Mouse (Mus musculus) limb, embryonic 15.5 days (tissue): Measurements from ENCODE around the gene Pitpna. TPM values are rescaled to one million over a fixed set of nuclear protein-coding genes. Genes with fewer than 3 reads are reported as not detected.

Experiments used
- ATAC-seq: fragments of 200-750 bp; cut with Nextera tagmentation; 2 replicates; pipeline ENCODE4 v1.8.0; 2017; ENCODE audit warnings: low read depth, moderate TSS enrichment; ENCODE audit not compliant: insufficient number of reproducible peaks, low FRiP score, low TSS enrichment
- H3K27ac ChIP-seq: fragments of 300-500 bp; sonication (generic); 2 replicates; pipeline ENCODE4 v1.5.1; 2015; ENCODE audit warnings: moderate library complexity, mild to moderate bottlenecking, inconsistent platforms
- H3K27me3 ChIP-seq: fragments of 300-500 bp; sonication (generic); 2 replicates; pipeline ENCODE4 v1.6.1; 2015; ENCODE audit warnings: inconsistent platforms
- H3K36me3 ChIP-seq: fragments of 300-500 bp; sonication (generic); 2 replicates; pipeline ENCODE4 v1.6.1; 2015; ENCODE audit warnings: inconsistent platforms
- H3K4me1 ChIP-seq: fragments of 300-500 bp; sonication (generic); 2 replicates; pipeline ENCODE4 v1.6.1; 2015; ENCODE audit warnings: inconsistent platforms
- H3K4me2 ChIP-seq: fragments of 300-500 bp; sonication (generic); 2 replicates; pipeline ENCODE4 v1.6.1; 2015; ENCODE audit warnings: mild to moderate bottlenecking, inconsistent platforms
- H3K4me3 ChIP-seq: fragments of 300-500 bp; sonication (generic); 2 replicates; pipeline ENCODE4 v1.5.1; 2015; ENCODE audit warnings: mild to moderate bottlenecking, inconsistent platforms
- H3K9ac ChIP-seq: fragments of 300-500 bp; sonication (generic); 2 replicates; pipeline ENCODE4 v1.6.1; 2015; ENCODE audit warnings: inconsistent platforms
- H3K9me3 ChIP-seq: fragments of 300-500 bp; sonication (generic); 2 replicates; pipeline ENCODE4 v1.6.1; 2016; ENCODE audit warnings: inconsistent platforms
- WGBS: fragments of 180-500 bp; shearing (Covaris S2); methylation state at CpG from one replicate; pipeline ENCODE4 v1.1.7; 2015; 5-methylcytosine and 5-hydroxymethylcytosine counted together
- microRNA-seq: library from miRNA; unstranded; fragments of <30 nt; microRNA quantifications from one replicate; pipeline ENCODE4, GENCODE M21; 2016
- polyA plus RNA-seq: library from polyadenylated mRNA; unstranded; fragments of >200 nt; fragmentation: Nextera tagmentation; extraction: Ambion mirVana; gene quantifications from 2 replicates; pipeline ENCODE4 v1.2.1, GENCODE M21; 2015

Pitpna gene
- polyA plus RNA-seq, 1 experiment from 2014 or later: 65.4 TPM

- H3K36me3 ChIP-seq: peaks cover 74% of the 10 kb centered on the region
- ATAC-seq: no peak
- no peaks in the 10 kb centered on the region for H3K27me3 ChIP-seq
- H3K4me2 ChIP-seq: no peak overlapping the region
- H3K27ac ChIP-seq: no peak overlapping the region
- 85% methylated on average over 22 of the region's 22 CpGs for WGBS
- no peaks in the 10 kb centered on the region for H3K9me3 ChIP-seq
- H3K4me3 ChIP-seq: no peak overlapping the region
- no peaks in the 10 kb centered on the region for H3K4me1 ChIP-seq
- no peak overlapping the region for H3K9ac ChIP-seq
These were observed 83.7 kb downstream of the Pitpna start for GRCm38 (mm10) chr11:75671426-75672180.

GRCm38 (mm10) chr11:75673411-75673810, 85.5 kb downstream of the Pitpna start:
- Histone ChIP-seq H3K36me3 (peaks cover 56% of the 10 kb centered on the region), H3K4me3 (no peak overlapping the region), H3K27me3 (no peaks in the 10 kb centered on the region), H3K4me2 (no peak overlapping the region), H3K9me3 (no peaks in the 10 kb centered on the region), H3K9ac (no peak overlapping the region), H3K4me1 (no peaks in the 10 kb centered on the region), H3K27ac (no peak overlapping the region)
- ATAC-seq: no peak
- WGBS: 84% methylated on average over 5 of the region's 5 CpGs

- Histone ChIP-seq H3K9ac (no peak overlapping the region), H3K36me3 (peaks cover 42% of the 10 kb centered on the region), H3K9me3 (no peaks in the 10 kb centered on the region), H3K27me3 (no peaks in the 10 kb centered on the region), H3K4me2 (no peak overlapping the region), H3K27ac (no peak overlapping the region), H3K4me1 (peaks cover 4% of the 10 kb centered on the region; the same call in 1 of the 2 replicates), H3K4me3 (no peak overlapping the region)
- WGBS: 78% methylated on average over 3 of the region's 3 CpGs
- ATAC-seq: no peak
These were observed 87.0 kb downstream of the Pitpna start for GRCm38 (mm10) chr11:75674875-75675274.

GRCm38 (mm10) chr11:75677881-75678746, 90.2 kb downstream of the Pitpna start:
- Histone ChIP-seq H3K4me3 (peak overlapping the region; percentile 98), H3K4me1 (peaks cover 13% of the 10 kb centered on the region), H3K9me3 (no peaks in the 10 kb centered on the region), H3K9ac (no peak overlapping the region), H3K4me2 (peak overlapping the region; percentile 64), H3K27me3 (no peaks in the 10 kb centered on the region), H3K27ac (no peak overlapping the region), H3K36me3 (peaks cover 15% of the 10 kb centered on the region)
- 89% methylated on average over 3 of the region's 3 CpGs for WGBS
- ATAC-seq: no peak

Small RNAs within 50 kb of the gene (microRNA-seq; reads per million reads assigned to microRNA genes)
- gene Mir3971: not detected

Other genes with a start within 250 kb of the Pitpna start
- gene Rpa1, start 239.8 kb upstream of the Pitpna start, polyA plus RNA-seq: 101 and 102 TPM in 2 replicates
- 12.8 and 13.1 TPM in 2 replicates for gene Smyd4, start 239.7 kb upstream of the Pitpna start, polyA plus RNA-seq
- 296 and 333 TPM in 2 replicates for gene Serpinf1, start 165.4 kb upstream of the Pitpna start, polyA plus RNA-seq
- gene Serpinf2, start 148.5 kb upstream of the Pitpna start, polyA plus RNA-seq: 0.12 and 1.6 TPM in 2 replicates
- gene Wdr81, start 133.4 kb upstream of the Pitpna start, polyA plus RNA-seq: 5.8 and 6.5 TPM in 2 replicates
- 28.2 and 30.8 TPM in 2 replicates for gene Tlcd2, start 126.4 kb upstream of the Pitpna start, polyA plus RNA-seq
- gene Prpf8, start 101.3 kb upstream of the Pitpna start, polyA plus RNA-seq: 44.4 and 49.5 TPM in 2 replicates
- gene Rilp, start 78.0 kb upstream of the Pitpna start, polyA plus RNA-seq: 0.45 and 0.73 TPM in 2 replicates
- gene Scarf1, start 74.6 kb upstream of the Pitpna start, polyA plus RNA-seq: 7.1 and 8.2 TPM in 2 replicates
- 2.6 and 3.6 TPM in 2 replicates for gene Slc43a2, start 56.4 kb upstream of the Pitpna start, polyA plus RNA-seq
- gene Inpp5k, start 42.9 kb downstream of the Pitpna start, polyA plus RNA-seq: 22.3 and 28.3 TPM in 2 replicates
- 63.8 and 66.7 TPM in 2 replicates for gene Myo1c, start 62.4 kb downstream of the Pitpna start, polyA plus RNA-seq
- 109 and 117 TPM in 2 replicates for gene Crk, start 91.2 kb downstream of the Pitpna start, polyA plus RNA-seq
- gene Ywhae, start 144.8 kb downstream of the Pitpna start, polyA plus RNA-seq: 697 and 700 TPM in 2 replicates
- gene Doc2b, start 208.0 kb downstream of the Pitpna start, polyA plus RNA-seq: 0.89 and 1.6 TPM in 2 replicates